Mouse (Mus musculus): ENCODE data around the gene A2ml1. TPM values are rescaled to one million over a fixed set of nuclear protein-coding genes. Genes with fewer than 3 reads are reported as not detected.

The A2ml1 gene
- polyA plus RNA-seq (2012; rRNA removed) = 8.4 and 8.9 TPM in 2 replicates

DNA sequence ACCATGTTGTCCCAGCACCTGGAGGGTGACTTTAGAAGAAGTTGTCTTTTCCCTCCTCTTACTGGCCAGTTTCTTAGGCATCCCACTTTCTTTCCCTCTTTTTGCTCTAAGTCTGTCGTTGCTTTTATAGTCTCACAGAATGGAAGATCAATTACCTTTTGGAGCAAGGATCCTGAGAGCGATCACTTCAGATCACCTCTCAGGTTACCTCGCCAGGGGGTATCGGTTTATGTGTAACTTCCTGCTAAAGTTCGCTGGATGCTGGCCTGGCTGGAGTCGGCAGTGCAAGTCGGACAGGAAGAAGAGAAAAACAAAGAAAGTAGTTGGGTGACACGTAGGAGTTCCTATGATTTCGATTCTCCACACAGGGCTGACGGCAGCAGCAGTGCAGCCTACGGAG is at the start of gene A2ml1:
TSS of gene A2ml1 (minus strand) at position 101 of the 400 bp plus-strand sequence.

DNA sequence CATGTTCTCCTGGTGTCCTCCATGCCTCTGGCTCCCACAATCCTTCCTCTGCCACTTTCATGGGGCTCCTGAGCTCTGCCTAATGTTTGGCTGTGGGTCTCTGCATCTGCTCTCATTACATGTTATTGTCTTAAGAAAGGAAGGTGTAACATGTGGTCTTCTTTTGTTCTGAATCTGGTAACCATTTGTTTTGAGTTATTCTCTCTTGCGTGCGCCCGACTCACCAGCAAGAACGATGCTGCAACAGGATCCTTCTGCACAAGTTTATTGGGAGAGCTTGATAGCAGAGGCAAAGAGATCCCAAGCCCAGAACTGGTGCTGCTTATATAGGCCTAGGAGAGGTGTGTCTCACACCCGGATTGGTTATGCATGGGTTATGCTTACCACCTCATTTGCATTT is 42.0 kb upstream of the A2ml1 start, which contains the start of gene Klrb1a:
TSS of gene Klrb1a (minus strand) at position 101 of the 400 bp plus-strand sequence.

DNA sequence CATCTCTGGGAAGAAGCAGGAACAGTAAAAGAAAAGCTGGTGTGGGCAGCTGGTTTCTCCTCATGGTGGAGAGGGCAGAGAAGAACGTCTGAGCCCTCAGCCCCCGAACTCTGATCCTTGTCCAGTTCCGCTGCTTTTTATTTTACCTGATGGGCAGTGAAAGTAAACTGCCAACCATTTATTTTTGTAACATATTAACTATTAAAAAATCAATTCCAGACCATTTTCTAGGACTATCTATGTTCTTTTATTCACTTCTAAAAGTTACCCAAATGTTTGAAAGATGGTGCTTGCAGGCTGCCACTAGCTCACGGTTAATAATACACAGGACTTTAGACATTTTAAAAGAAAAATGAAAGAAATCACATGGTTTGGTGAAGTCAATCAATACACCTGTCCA is 54.8 kb downstream of the A2ml1 start, which contains the start of gene Pzp:
TSS of gene Pzp (minus strand) at position 120 of the 400 bp plus-strand sequence.

Other genes with a start within 250 kb of the A2ml1 start
- 2.8 and 2.9 TPM in 2 replicates for gene Tulp3, start 225.8 kb downstream of the A2ml1 start, polyA plus RNA-seq (2012; rRNA removed)
- 13.8 and 21.2 TPM in 2 replicates for gene Rhno1, start 218.7 kb downstream of the A2ml1 start, polyA plus RNA-seq (2012; rRNA removed)
- 20.3 and 26.5 TPM in 2 replicates for gene Foxm1, start 218.6 kb downstream of the A2ml1 start, polyA plus RNA-seq (2012; rRNA removed)
- gene Tex52, start 206.2 kb downstream of the A2ml1 start, polyA plus RNA-seq (2012; rRNA removed) = 0.05 and 0.10 TPM in 2 replicates
- not detected in 2 replicates for gene Gm44596, start 206.1 kb downstream of the A2ml1 start, polyA plus RNA-seq (2012; rRNA removed)
- gene Nrip2, start 182.3 kb downstream of the A2ml1 start, polyA plus RNA-seq (2012; rRNA removed) = 0.58 and 0.76 TPM in 2 replicates
- gene Itfg2, start 156.7 kb downstream of the A2ml1 start, polyA plus RNA-seq (2012; rRNA removed) = 6.2 and 7.1 TPM in 2 replicates
- gene Fkbp4, start 142.9 kb downstream of the A2ml1 start, polyA plus RNA-seq (2012; rRNA removed) = 123 and 126 TPM in 2 replicates
- gene Pzp, start 54.9 kb downstream of the A2ml1 start, polyA plus RNA-seq (2012; rRNA removed) = 166 and 180 TPM in 2 replicates
- 0.09 TPM in 2 replicates for gene Klrb1a, start 41.9 kb upstream of the A2ml1 start, polyA plus RNA-seq (2012; rRNA removed)
- 0.06 and 0.10 TPM in 2 replicates for gene Clec2h, start 80.8 kb upstream of the A2ml1 start, polyA plus RNA-seq (2012; rRNA removed)
- gene Klrb1, start 141.5 kb upstream of the A2ml1 start, polyA plus RNA-seq (2012; rRNA removed) = 0.02 TPM in 1 of 2 replicates, not detected in the other
- 0.07 and 0.16 TPM in 2 replicates for gene Klrb1c, start 207.6 kb upstream of the A2ml1 start, polyA plus RNA-seq (2012; rRNA removed)
- 0.10 TPM in 1 of 2 replicates, not detected in the other for gene Gm44511, start 244.7 kb upstream of the A2ml1 start, polyA plus RNA-seq (2012; rRNA removed)
- gene Klrb1b, start 244.7 kb upstream of the A2ml1 start, polyA plus RNA-seq (2012; rRNA removed) = 0.06 and 0.12 TPM in 2 replicates